Mouse (Mus musculus): ENCODE measurements around the gene Tle2. TPM values are rescaled to one million over a fixed set of nuclear protein-coding genes. Genes with fewer than 3 reads are reported as not detected.
A peak's percentile ranks its signal among the peaks of the same experiment; 100 is the strongest.

Gene Tle2
- polyA plus RNA-seq, 1 experiment from 2014 or later: 17.7 TPM

DNA sequence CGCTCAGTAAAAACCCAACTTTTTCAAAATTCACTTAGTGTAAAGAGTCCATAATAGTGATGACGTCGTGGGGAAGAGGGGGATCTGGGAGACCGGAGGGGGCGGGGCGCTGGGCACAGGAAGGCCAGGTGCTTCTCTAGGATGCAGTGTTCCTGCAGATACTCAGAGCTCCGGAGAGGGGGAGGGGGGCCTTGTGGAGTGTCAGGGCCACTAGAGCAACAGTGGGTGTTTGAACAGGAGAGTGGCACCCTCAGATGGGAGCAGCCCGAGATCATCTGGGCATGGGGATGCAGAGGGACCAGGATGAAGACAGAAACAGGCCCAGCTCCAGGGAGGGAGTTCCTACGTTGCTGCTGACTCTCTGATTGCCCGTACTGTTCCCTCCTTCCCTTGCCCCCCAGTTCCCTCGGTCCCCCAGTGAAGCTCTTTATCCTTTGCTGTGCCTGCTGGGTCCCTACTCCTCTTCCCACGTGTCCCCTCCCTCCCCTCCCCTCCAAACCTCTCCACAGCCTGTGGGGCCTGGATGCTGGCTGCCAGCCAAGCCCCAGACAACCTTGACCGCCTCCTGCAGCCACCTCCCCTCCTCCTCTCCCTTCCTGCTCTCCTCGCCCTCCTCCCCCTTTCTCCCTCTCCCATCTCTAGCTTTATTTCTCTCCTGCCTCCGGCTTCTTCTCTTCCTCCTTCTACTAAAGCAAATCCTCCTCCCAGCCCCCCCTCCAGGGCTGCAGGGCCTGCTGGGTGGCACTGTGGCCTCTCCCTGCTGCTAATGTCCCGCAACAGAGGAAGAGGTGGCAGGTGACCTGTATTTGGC, 5.8 kb upstream of the Tle2 start:
- H3K4me3 ChIP-seq (ENCODE audit: low read depth, low read length): no peak overlapping the region
- peak; percentile 12 for ATAC-seq (ENCODE audit: insufficient number of reproducible peaks, insufficient read depth, low FRiP score, low read depth)
- WGBS: 12% methylated on average over 16 of the region's 16 CpGs
- H3K36me3 ChIP-seq (ENCODE audit: control insufficient read depth, insufficient read depth, low read length): peaks cover 30% of the 10 kb centered on the region
- no peak overlapping the region for H3K9ac ChIP-seq (replicated peaks; ENCODE audit: low read depth, low read length)
- H3K9me3 ChIP-seq (ENCODE audit: control insufficient read depth, low read depth, low read length): no peaks in the 10 kb centered on the region
- H3K4me2 ChIP-seq (replicated peaks; ENCODE audit: low read depth, low read length): peak overlapping the region; percentile 31
- H3K27me3 ChIP-seq (ENCODE audit: control insufficient read depth, insufficient read depth, low read length): no peaks in the 10 kb centered on the region
- peak overlapping the region; percentile 86 for H3K27ac ChIP-seq (ENCODE audit: low read length)
- H3K4me1 ChIP-seq (ENCODE audit: control insufficient read depth, insufficient read depth, low read length): peaks cover 55% of the 10 kb centered on the region

DNA sequence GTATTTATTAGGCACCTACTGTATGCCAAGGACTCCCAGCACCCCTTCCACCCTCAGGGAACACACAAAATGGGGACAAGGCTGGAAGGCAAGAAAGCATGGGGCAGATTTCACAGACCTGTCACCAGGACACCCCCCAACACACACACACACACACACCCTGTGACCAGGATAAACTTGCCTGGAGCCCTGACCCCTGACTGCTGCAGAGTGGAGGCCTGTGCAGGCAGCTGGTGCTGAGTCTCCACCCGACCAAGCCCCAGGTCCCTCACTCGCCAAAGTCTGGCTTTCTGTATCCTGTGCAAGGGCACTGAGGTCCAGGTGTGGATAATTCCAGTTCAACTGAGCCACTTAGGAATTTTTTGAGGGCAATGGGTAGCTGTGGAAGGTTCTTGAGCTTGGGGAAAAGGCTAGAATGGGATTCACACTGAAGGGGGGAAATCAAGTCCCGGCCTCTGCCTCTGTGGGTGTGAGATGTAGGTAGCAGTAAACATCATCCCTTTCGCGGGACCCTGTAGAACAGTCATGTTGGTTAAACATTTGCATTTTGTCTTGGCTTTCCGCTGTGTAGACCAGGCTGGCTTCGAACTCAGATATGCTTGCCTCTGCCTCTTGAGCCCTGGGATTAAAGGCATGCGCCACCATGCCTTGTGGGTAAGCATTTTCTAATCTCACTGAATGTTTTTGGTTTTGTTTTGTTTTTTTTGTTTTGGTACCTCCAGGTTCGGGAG, 4.7 kb upstream of the Tle2 start:
- Histone ChIP-seq H3K4me2 (replicated peaks; ENCODE audit: low read depth, low read length) (peak overlapping the region; percentile 31; the same call in 1 of the 2 replicates), H3K27ac (ENCODE audit: low read length) (peak overlapping the region; percentile 86; the same call in 1 of the 2 replicates), H3K27me3 (ENCODE audit: control insufficient read depth, insufficient read depth, low read length) (no peaks in the 10 kb centered on the region), H3K4me1 (ENCODE audit: control insufficient read depth, insufficient read depth, low read length) (peaks cover 45% of the 10 kb centered on the region), H3K36me3 (ENCODE audit: control insufficient read depth, insufficient read depth, low read length) (peaks cover 23% of the 10 kb centered on the region), H3K9me3 (ENCODE audit: control insufficient read depth, low read depth, low read length) (no peaks in the 10 kb centered on the region), H3K4me3 (ENCODE audit: low read depth, low read length) (no peak overlapping the region), H3K9ac (replicated peaks; ENCODE audit: low read depth, low read length) (no peak overlapping the region)
- 58% methylated on average over 9 of the region's 9 CpGs for WGBS
- no peak for ATAC-seq (ENCODE audit: insufficient number of reproducible peaks, insufficient read depth, low FRiP score, low read depth)

- Histone ChIP-seq H3K4me1 (ENCODE audit: control insufficient read depth, insufficient read depth, low read length) (peaks cover 45% of the 10 kb centered on the region), H3K9ac (replicated peaks; ENCODE audit: low read depth, low read length) (no peak overlapping the region), H3K4me2 (replicated peaks; ENCODE audit: low read depth, low read length) (peak overlapping the region; percentile 70), H3K27ac (ENCODE audit: low read length) (peak overlapping the region; percentile 86), H3K36me3 (ENCODE audit: control insufficient read depth, insufficient read depth, low read length) (peaks cover 17% of the 10 kb centered on the region), H3K9me3 (ENCODE audit: control insufficient read depth, low read depth, low read length) (no peaks in the 10 kb centered on the region), H3K27me3 (ENCODE audit: control insufficient read depth, insufficient read depth, low read length) (no peaks in the 10 kb centered on the region), H3K4me3 (ENCODE audit: low read depth, low read length) (peak overlapping the region; percentile 30)
- no peak for ATAC-seq (ENCODE audit: insufficient number of reproducible peaks, insufficient read depth, low FRiP score, low read depth)
- WGBS: 3% methylated on average over 8 of the region's 11 CpGs
Observed at GRCm38 (mm10) chr10:81570238-81570800, 4.0 kb upstream of the Tle2 start.

DNA sequence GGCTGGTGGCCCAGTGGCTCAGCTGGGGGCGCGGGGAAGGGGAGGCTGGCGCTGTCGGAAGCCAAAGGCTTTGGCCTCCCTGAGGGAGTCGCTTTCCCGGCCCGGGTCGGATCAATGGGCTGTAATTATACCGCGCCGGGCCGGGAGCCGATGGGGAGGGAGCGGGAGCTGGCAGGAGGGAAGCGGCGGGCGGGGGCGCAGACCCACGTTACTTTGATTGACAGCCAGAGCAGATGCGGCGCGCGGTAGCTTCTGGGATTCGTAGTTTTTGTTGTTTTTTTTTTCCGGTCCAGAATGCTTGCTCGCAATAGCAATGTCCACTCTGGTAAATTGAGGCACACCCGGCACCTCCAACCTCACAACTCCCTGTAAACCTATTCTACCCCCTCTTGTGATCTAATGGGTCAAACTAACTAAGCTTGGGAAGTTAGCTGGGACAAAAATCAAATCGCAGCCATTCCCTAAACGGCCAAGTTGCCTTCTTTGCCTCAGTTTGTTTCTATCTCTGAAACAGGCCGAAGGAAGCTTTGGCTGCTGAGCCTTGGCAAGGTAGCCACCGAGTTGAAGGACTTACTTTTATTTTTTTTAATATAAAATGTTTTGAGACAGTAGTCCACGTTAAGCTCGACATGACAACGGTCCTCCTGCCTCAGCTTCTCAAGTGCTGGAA, 3.4 kb upstream of the Tle2 start:
- Histone ChIP-seq H3K9ac (replicated peaks; ENCODE audit: low read depth, low read length) (no peak overlapping the region), H3K4me3 (ENCODE audit: low read depth, low read length) (peak overlapping the region; percentile 30), H3K27ac (ENCODE audit: low read length) (peak overlapping the region; percentile 86), H3K4me1 (ENCODE audit: control insufficient read depth, insufficient read depth, low read length) (peaks cover 49% of the 10 kb centered on the region), H3K36me3 (ENCODE audit: control insufficient read depth, insufficient read depth, low read length) (peaks cover 10% of the 10 kb centered on the region; the same call in 1 of the 2 replicates), H3K4me2 (replicated peaks; ENCODE audit: low read depth, low read length) (peak overlapping the region; percentile 70), H3K9me3 (ENCODE audit: control insufficient read depth, low read depth, low read length) (no peaks in the 10 kb centered on the region), H3K27me3 (ENCODE audit: control insufficient read depth, insufficient read depth, low read length) (no peaks in the 10 kb centered on the region)
- WGBS: under 1% methylated on average over 34 of the region's 34 CpGs
- peak; percentile 56 for ATAC-seq (ENCODE audit: insufficient number of reproducible peaks, insufficient read depth, low FRiP score, low read depth)

DNA sequence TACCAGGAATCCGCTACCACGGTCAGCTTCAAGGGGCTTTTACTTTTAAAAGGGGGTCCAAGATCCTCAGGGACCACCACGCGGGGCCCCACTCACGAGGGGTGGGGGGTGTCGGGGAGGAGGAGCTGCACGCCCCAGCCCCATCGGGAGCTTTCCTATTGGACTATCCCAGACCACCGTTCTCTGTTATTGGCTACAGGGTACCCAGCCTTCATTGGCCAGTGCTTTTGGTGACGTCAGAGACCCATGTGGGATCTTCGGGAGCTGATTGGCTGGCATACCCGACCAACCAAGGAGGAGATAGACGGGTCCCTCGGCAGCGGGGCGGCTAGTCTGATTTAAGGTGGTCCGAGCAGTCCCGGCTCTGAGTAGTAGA, 2.9 kb upstream of the Tle2 start:
- peak overlapping the region; percentile 30 for H3K4me3 ChIP-seq (ENCODE audit: low read depth, low read length)
- no peaks in the 10 kb centered on the region for H3K27me3 ChIP-seq (ENCODE audit: control insufficient read depth, insufficient read depth, low read length)
- peak overlapping the region; percentile 83 for H3K27ac ChIP-seq (ENCODE audit: low read length)
- 0 out of 2 replicates have a peak, but pooled peaks cover 5% of the 10 kb centered on the region for H3K36me3 ChIP-seq (ENCODE audit: control insufficient read depth, insufficient read depth, low read length)
- peak; percentile 91 for ATAC-seq (ENCODE audit: insufficient number of reproducible peaks, insufficient read depth, low FRiP score, low read depth)
- H3K9me3 ChIP-seq (ENCODE audit: control insufficient read depth, low read depth, low read length): no peaks in the 10 kb centered on the region
- under 1% methylated on average over 18 of the region's 18 CpGs for WGBS
- peaks cover 51% of the 10 kb centered on the region for H3K4me1 ChIP-seq (ENCODE audit: control insufficient read depth, insufficient read depth, low read length)
- H3K9ac ChIP-seq (replicated peaks; ENCODE audit: low read depth, low read length): no peak overlapping the region
- H3K4me2 ChIP-seq (replicated peaks; ENCODE audit: low read depth, low read length): peak overlapping the region; percentile 70

DNA sequence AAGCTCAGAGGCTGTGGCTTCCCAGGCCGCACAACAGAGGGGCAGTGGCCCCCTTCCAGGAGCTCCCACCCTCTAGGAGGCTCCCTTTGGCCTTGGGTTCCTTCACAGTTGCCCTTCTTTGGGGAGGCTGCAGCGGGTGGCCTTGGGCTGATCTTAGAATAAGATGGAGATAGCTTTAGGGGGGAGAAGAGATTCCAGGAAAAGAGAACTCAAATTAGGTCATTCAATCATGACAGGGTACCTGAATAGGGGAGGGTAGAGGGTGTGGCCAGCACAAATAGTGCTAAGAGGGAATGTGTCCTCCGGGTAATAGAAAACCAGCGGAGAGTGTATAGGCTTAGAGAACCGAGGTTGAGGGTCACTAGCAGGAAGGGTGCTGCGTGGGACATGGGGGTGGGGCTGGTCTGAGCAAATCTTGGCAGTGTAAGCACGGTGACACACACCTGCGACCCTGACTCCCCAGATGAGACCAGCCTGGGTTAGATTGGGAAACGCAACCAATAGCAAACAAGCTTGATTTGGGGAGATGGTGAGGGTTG, 2.2 kb upstream of the Tle2 start:
- Histone ChIP-seq H3K36me3 (ENCODE audit: control insufficient read depth, insufficient read depth, low read length) (no peaks in the 10 kb centered on the region), H3K4me3 (ENCODE audit: low read depth, low read length) (peak overlapping the region; percentile 20), H3K4me2 (replicated peaks; ENCODE audit: low read depth, low read length) (peak overlapping the region; percentile 45), H3K27me3 (ENCODE audit: control insufficient read depth, insufficient read depth, low read length) (no peaks in the 10 kb centered on the region), H3K4me1 (ENCODE audit: control insufficient read depth, insufficient read depth, low read length) (peaks cover 51% of the 10 kb centered on the region), H3K9me3 (ENCODE audit: control insufficient read depth, low read depth, low read length) (no peaks in the 10 kb centered on the region), H3K27ac (ENCODE audit: low read length) (peak overlapping the region; percentile 76), H3K9ac (replicated peaks; ENCODE audit: low read depth, low read length) (no peak overlapping the region; the same call in 1 of the 2 replicates)
- ATAC-seq (ENCODE audit: insufficient number of reproducible peaks, insufficient read depth, low FRiP score, low read depth): no peak
- WGBS: 11% methylated on average over 9 of the region's 9 CpGs

DNA sequence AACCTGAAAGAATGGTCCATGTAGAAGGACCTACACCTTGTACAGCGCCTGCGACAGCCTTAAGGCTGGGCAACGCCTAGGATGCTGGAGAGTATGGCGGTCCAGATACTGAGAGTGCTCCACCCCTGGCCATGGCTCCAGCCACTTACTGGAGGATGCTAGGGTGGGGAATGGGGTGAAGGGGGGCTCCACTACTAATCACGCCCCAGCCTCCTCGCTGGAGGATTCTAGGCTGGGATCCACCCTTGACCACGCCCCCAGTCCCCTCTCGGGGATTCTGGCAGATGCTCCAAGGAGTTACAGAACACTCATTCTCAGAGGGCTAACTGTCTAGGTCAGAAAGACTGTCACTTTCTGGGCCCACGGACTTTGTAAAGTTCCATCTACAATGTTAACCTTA, 1.4 kb upstream of the Tle2 start:
- H3K9ac ChIP-seq (replicated peaks; ENCODE audit: low read depth, low read length): no peak overlapping the region
- WGBS: 18% methylated on average over 9 of the region's 9 CpGs
- H3K9me3 ChIP-seq (ENCODE audit: control insufficient read depth, low read depth, low read length): no peaks in the 10 kb centered on the region
- H3K27me3 ChIP-seq (ENCODE audit: control insufficient read depth, insufficient read depth, low read length): no peaks in the 10 kb centered on the region
- H3K36me3 ChIP-seq (ENCODE audit: control insufficient read depth, insufficient read depth, low read length): no peaks in the 10 kb centered on the region
- no peak overlapping the region for H3K4me3 ChIP-seq (ENCODE audit: low read depth, low read length)
- peak overlapping the region; percentile 76; the same call in 1 of the 2 replicates for H3K27ac ChIP-seq (ENCODE audit: low read length)
- peaks cover 47% of the 10 kb centered on the region for H3K4me1 ChIP-seq (ENCODE audit: control insufficient read depth, insufficient read depth, low read length)
- no peak for ATAC-seq (ENCODE audit: insufficient number of reproducible peaks, insufficient read depth, low FRiP score, low read depth)
- H3K4me2 ChIP-seq (replicated peaks; ENCODE audit: low read depth, low read length): no peak overlapping the region

- H3K9me3 ChIP-seq (ENCODE audit: control insufficient read depth, low read depth, low read length): no peaks in the 10 kb centered on the region
- WGBS: under 1% methylated on average over 23 of the region's 30 CpGs
- peak overlapping the region; percentile 60 for H3K4me3 ChIP-seq (ENCODE audit: low read depth, low read length)
- no peaks in the 10 kb centered on the region for H3K27me3 ChIP-seq (ENCODE audit: control insufficient read depth, insufficient read depth, low read length)
- H3K4me1 ChIP-seq (ENCODE audit: control insufficient read depth, insufficient read depth, low read length): peaks cover 26% of the 10 kb centered on the region
- H3K27ac ChIP-seq (ENCODE audit: low read length): peak overlapping the region; percentile 27; the same call in 1 of the 2 replicates
- ATAC-seq (ENCODE audit: insufficient number of reproducible peaks, insufficient read depth, low FRiP score, low read depth): no peak
- H3K9ac ChIP-seq (replicated peaks; ENCODE audit: low read depth, low read length): peak overlapping the region; percentile 50
- H3K4me2 ChIP-seq (replicated peaks; ENCODE audit: low read depth, low read length): peak overlapping the region; percentile 89
- no peaks in the 10 kb centered on the region for H3K36me3 ChIP-seq (ENCODE audit: control insufficient read depth, insufficient read depth, low read length)
Observed at GRCm38 (mm10) chr10:81575208-81575631, 859 bp downstream of the Tle2 start.
